Mouse (Mus musculus) kidney, embryonic 16.5 days (tissue): ENCODE measurements around the gene Hoxb6. TPM values are rescaled to one million over a fixed set of nuclear protein-coding genes. Genes with fewer than 3 reads are reported as not detected.
A peak's percentile ranks its signal among the peaks of the same experiment; 100 is the strongest.

Source experiments
- ATAC-seq: fragments of 200-750 bp; cut with Nextera tagmentation; 2 replicates; pipeline ENCODE4 v1.8.0; 2017; ENCODE audit warnings: moderate TSS enrichment; ENCODE audit not compliant: low FRiP score, low TSS enrichment
- H3K27ac ChIP-seq: fragments of 300-500 bp; sonication (generic); 2 replicates; pipeline ENCODE4 v1.5.1; 2014; ENCODE audit warnings: low read length
- H3K27me3 ChIP-seq: fragments of 300-500 bp; sonication (generic); 2 replicates; pipeline ENCODE4 v1.6.1; 2014; ENCODE audit warnings: low read length, control low read depth, mixed read lengths; ENCODE audit not compliant: insufficient read depth
- H3K36me3 ChIP-seq: fragments of 300-500 bp; sonication (generic); 2 replicates; pipeline ENCODE4 v1.6.1; 2014; ENCODE audit warnings: low read length, control low read depth, mixed read lengths; ENCODE audit not compliant: insufficient read depth
- H3K4me1 ChIP-seq: fragments of 300-500 bp; sonication (generic); 2 replicates; pipeline ENCODE4 v1.6.1; 2014; ENCODE audit warnings: low read length, control low read depth, mixed read lengths; ENCODE audit not compliant: insufficient read depth
- H3K4me2 ChIP-seq: fragments of 300-500 bp; sonication (generic); replicated peaks from 2 replicates; pipeline ENCODE4 v1.6.1; 2014; ENCODE audit warnings: low read depth, low read length
- H3K4me3 ChIP-seq: fragments of 300-500 bp; sonication (generic); 2 replicates; pipeline ENCODE4 v1.5.1; 2014; ENCODE audit warnings: mild to moderate bottlenecking, low read length
- H3K9ac ChIP-seq: fragments of 300-500 bp; sonication (generic); replicated peaks from 2 replicates; pipeline ENCODE4 v1.6.1; 2014; ENCODE audit warnings: low read length
- H3K9me3 ChIP-seq: fragments of 300-500 bp; sonication (generic); 2 replicates; pipeline ENCODE4 v1.6.1; 2016; ENCODE audit warnings: low read length, control low read depth
- WGBS: fragments of 180-500 bp; shearing (Covaris S2); extraction: QIAGEN DNeasy Blood & Tissue Kit; methylation state at CpG from one replicate; pipeline ENCODE4 v1.1.7; 2014; 5-methylcytosine and 5-hydroxymethylcytosine counted together
- microRNA counts: library from miRNA; unstranded; fragments of <30 nt; microRNA quantifications from one replicate; lab custom pipeline; 2016
- microRNA-seq: library from miRNA; unstranded; fragments of <30 nt; microRNA quantifications from one replicate; pipeline ENCODE4, GENCODE M21; 2016
- polyA plus RNA-seq: library from polyadenylated mRNA; unstranded; fragments of >200 nt; fragmentation: Nextera tagmentation; extraction: Ambion mirVana; gene quantifications from 2 replicates; pipeline ENCODE4 v1.2.1, GENCODE M21; 2015

Gene Hoxb6
- polyA plus RNA-seq, 1 experiment from 2014 or later = 50.3 TPM

GRCm38 (mm10) chr11:96347717-96348116 lies 55.4 kb downstream of the Hoxb6 start:
- peak overlapping the region; percentile 64 for H3K9ac ChIP-seq
- ATAC-seq = no peak
- no peak overlapping the region for H3K4me3 ChIP-seq
- H3K9me3 ChIP-seq = no peaks in the 10 kb centered on the region
- H3K4me1 ChIP-seq = peaks cover 82% of the 10 kb centered on the region
- H3K27me3 ChIP-seq = no peaks in the 10 kb centered on the region
- peak overlapping the region; percentile 99 for H3K27ac ChIP-seq
- WGBS = 9% methylated on average over 4 of the region's 4 CpGs
- H3K4me2 ChIP-seq = peak overlapping the region; percentile 50
- peaks cover 28% of the 10 kb centered on the region for H3K36me3 ChIP-seq

GRCm38 (mm10) chr11:96348141-96348928 lies 56.1 kb downstream of the Hoxb6 start:
- peak overlapping the region; percentile 14 for H3K4me3 ChIP-seq
- ATAC-seq = 0 out of 2 replicates have a peak, but pooled peaks have one; percentile 10
- H3K4me2 ChIP-seq = peak overlapping the region; percentile 50
- peaks cover 76% of the 10 kb centered on the region for H3K4me1 ChIP-seq
- no peaks in the 10 kb centered on the region for H3K9me3 ChIP-seq
- H3K27ac ChIP-seq = peak overlapping the region; percentile 99
- H3K9ac ChIP-seq = peak overlapping the region; percentile 64
- H3K27me3 ChIP-seq = no peaks in the 10 kb centered on the region
- WGBS = 13% methylated on average over 21 of the region's 21 CpGs
- peaks cover 30% of the 10 kb centered on the region for H3K36me3 ChIP-seq

GRCm38 (mm10) chr11:96348988-96349387 lies 56.7 kb downstream of the Hoxb6 start:
- peak overlapping the region; percentile 31 for H3K4me3 ChIP-seq
- H3K9me3 ChIP-seq = no peaks in the 10 kb centered on the region
- peaks cover 70% of the 10 kb centered on the region for H3K4me1 ChIP-seq
- peak overlapping the region; percentile 50 for H3K4me2 ChIP-seq
- H3K27me3 ChIP-seq = no peaks in the 10 kb centered on the region
- H3K27ac ChIP-seq = peak overlapping the region; percentile 99
- no peak for ATAC-seq
- H3K9ac ChIP-seq = peak overlapping the region; percentile 64
- 9% methylated on average over 3 of the region's 3 CpGs for WGBS
- peaks cover 27% of the 10 kb centered on the region for H3K36me3 ChIP-seq

GRCm38 (mm10) chr11:96349491-96350340 lies 57.4 kb downstream of the Hoxb6 start:
- peaks cover 20% of the 10 kb centered on the region for H3K36me3 ChIP-seq
- H3K4me2 ChIP-seq = peak overlapping the region; percentile 50
- peaks cover 64% of the 10 kb centered on the region for H3K4me1 ChIP-seq
- peak overlapping the region; percentile 64 for H3K9ac ChIP-seq
- no peaks in the 10 kb centered on the region for H3K27me3 ChIP-seq
- ATAC-seq = no peak
- 3% methylated on average over 14 of the region's 14 CpGs for WGBS
- no peaks in the 10 kb centered on the region for H3K9me3 ChIP-seq
- peak overlapping the region; percentile 31 for H3K4me3 ChIP-seq
- H3K27ac ChIP-seq = peak overlapping the region; percentile 99

- Histone ChIP-seq H3K4me2 (peak within 1 kb of the TSS; percentile 80), H3K9ac (peak within 1 kb of the TSS; percentile 99), H3K27me3 (no peaks in the 10 kb centered on the region), H3K4me3 (peak within 1 kb of the TSS; percentile 73), H3K36me3 (peaks cover 17% of the 10 kb centered on the region), H3K9me3 (no peaks in the 10 kb centered on the region), H3K27ac (peak within 1 kb of the TSS; percentile 99), H3K4me1 (peaks cover 63% of the 10 kb centered on the region)
- no peak for ATAC-seq
- 14% methylated on average over 2 of the region's 2 CpGs for WGBS
These were observed 58.0 kb downstream of the Hoxb6 start, which contains the start of gene Hoxb2 for GRCm38 (mm10) chr11:96350341-96350624. Hoxb2 (plus strand) TSS chr11:96350525.

GRCm38 (mm10) chr11:96350791-96351190 lies 58.5 kb downstream of the Hoxb6 start:
- peak overlapping the region; percentile 99 for H3K9ac ChIP-seq

More at GRCm38 (mm10) chr11:96350791-96351190, 58.5 kb downstream of the Hoxb6 start:
- 28% methylated on average over 2 of the region's 2 CpGs for WGBS
- ATAC-seq = no peak
- Histone ChIP-seq H3K27ac (peak overlapping the region; percentile 99), H3K4me2 (peak overlapping the region; percentile 80), H3K9me3 (no peaks in the 10 kb centered on the region), H3K27me3 (no peaks in the 10 kb centered on the region), H3K4me1 (peaks cover 58% of the 10 kb centered on the region), H3K36me3 (peaks cover 16% of the 10 kb centered on the region), H3K4me3 (peak overlapping the region; percentile 73; the same call in 1 of the 2 replicates)

MicroRNAs encoded within 50 kb of the gene (microRNA counts, 519-probe panel; counts per million panel counts)
- microRNA mmu-miR-10a (lab: Ali Mortazavi, UCI) (5,339 counts per million, percentile 99 among the panel's probes with 10 or more counts), microRNA mmu-miR-196a (lab: Ali Mortazavi, UCI) (4,716 counts per million, percentile 95 among the panel's probes with 10 or more counts)

Small RNAs within 50 kb of the gene (microRNA-seq; reads per million reads assigned to microRNA genes)
- gene Mir10a = 163,530 reads per million, percentile 100 among the genes with 10 or more reads in this experiment
- 50.8 reads per million, percentile 49 among the genes with 10 or more reads in this experiment for gene Mir196a-1

Other genes with a start within 250 kb of the Hoxb6 start
- gene Ube2z, start 227.1 kb upstream of the Hoxb6 start, polyA plus RNA-seq = 38.7 and 42.0 TPM in 2 replicates
- gene Atp5g1, start 216.8 kb upstream of the Hoxb6 start, polyA plus RNA-seq = 745 and 801 TPM in 2 replicates
- gene Calcoco2, start 180.5 kb upstream of the Hoxb6 start, polyA plus RNA-seq = not detected in 2 replicates
- gene Ttll6, start 158.7 kb upstream of the Hoxb6 start, polyA plus RNA-seq = not detected in 2 replicates
- gene Hoxb13, start 98.2 kb upstream of the Hoxb6 start, polyA plus RNA-seq = not detected in 2 replicates
- 21.5 and 24.5 TPM in 2 replicates for gene Hoxb9, start 21.0 kb upstream of the Hoxb6 start, polyA plus RNA-seq
- 9.5 and 12.9 TPM in 2 replicates for gene Hoxb8, start 10.6 kb upstream of the Hoxb6 start, polyA plus RNA-seq
- gene Hoxb7, start 5.9 kb upstream of the Hoxb6 start, polyA plus RNA-seq = 60.9 and 68.3 TPM in 2 replicates
- 19.2 and 24.3 TPM in 2 replicates for gene Hoxb5, start 10.9 kb downstream of the Hoxb6 start, polyA plus RNA-seq
- gene Hoxb4, start 25.8 kb downstream of the Hoxb6 start, polyA plus RNA-seq = 4.1 and 6.2 TPM in 2 replicates
- 3.7 and 4.3 TPM in 2 replicates for gene Hoxb3, start 30.9 kb downstream of the Hoxb6 start, polyA plus RNA-seq
- gene Hoxb2, start 58.0 kb downstream of the Hoxb6 start, polyA plus RNA-seq = 34.4 and 36.1 TPM in 2 replicates
- 0.08 and 0.12 TPM in 2 replicates for gene Hoxb1, start 73.3 kb downstream of the Hoxb6 start, polyA plus RNA-seq
- 10.1 and 12.3 TPM in 2 replicates for gene Skap1, start 172.1 kb downstream of the Hoxb6 start, polyA plus RNA-seq